Mouse (Mus musculus) erythroblast, embryonic 14.5 days (primary cell): ENCODE results near the gene R3hdm2. TPM values are rescaled to one million over a fixed set of nuclear protein-coding genes. Genes with fewer than 3 reads are reported as not detected.

Experiments used
- H3K27me3 ChIP-seq: 2 replicates; pipeline ENCODE4 v1.6.1; 2012; ENCODE audit warnings: inconsistent platforms; ENCODE audit not compliant: control insufficient read depth
- H3K36me3 ChIP-seq: 2 replicates; pipeline ENCODE4 v1.6.1; 2012; ENCODE audit warnings: mild to moderate bottlenecking, inconsistent platforms; ENCODE audit not compliant: control insufficient read depth
- H3K4me1 ChIP-seq: 2 replicates; pipeline ENCODE4 v1.6.1; 2012; ENCODE audit warnings: inconsistent platforms; ENCODE audit not compliant: control insufficient read depth
- H3K4me3 ChIP-seq: replicated peaks from 2 replicates; pipeline ENCODE3; 2012; ENCODE audit warnings: moderate library complexity, mild to moderate bottlenecking, inconsistent platforms
- H3K9me3 ChIP-seq: 2 replicates; pipeline ENCODE4 v1.6.1; 2012; ENCODE audit warnings: low read length, inconsistent platforms, mixed read lengths; ENCODE audit not compliant: control insufficient read depth
- GATA1 ChIP-seq: IDR thresholded peaks from 2 replicates; pipeline ENCODE4 v1.6.1; 2012; ENCODE audit warnings: low read length, inconsistent platforms, mixed read lengths
- TAL1 ChIP-seq: IDR thresholded peaks from 3 replicates; pipeline ENCODE4 v1.6.1; 2012; ENCODE audit warnings: low read length, inconsistent platforms, mixed read lengths
- polyA plus RNA-seq: library from polyadenylated mRNA; stranded (reverse); fragments of >175 nt; gene quantifications from 2 replicates; pipeline ENCODE4 v1.2.3, GENCODE M21; 2012

The R3hdm2 gene
- polyA plus RNA-seq, 1 experiment: 8.8 TPM

DNA sequence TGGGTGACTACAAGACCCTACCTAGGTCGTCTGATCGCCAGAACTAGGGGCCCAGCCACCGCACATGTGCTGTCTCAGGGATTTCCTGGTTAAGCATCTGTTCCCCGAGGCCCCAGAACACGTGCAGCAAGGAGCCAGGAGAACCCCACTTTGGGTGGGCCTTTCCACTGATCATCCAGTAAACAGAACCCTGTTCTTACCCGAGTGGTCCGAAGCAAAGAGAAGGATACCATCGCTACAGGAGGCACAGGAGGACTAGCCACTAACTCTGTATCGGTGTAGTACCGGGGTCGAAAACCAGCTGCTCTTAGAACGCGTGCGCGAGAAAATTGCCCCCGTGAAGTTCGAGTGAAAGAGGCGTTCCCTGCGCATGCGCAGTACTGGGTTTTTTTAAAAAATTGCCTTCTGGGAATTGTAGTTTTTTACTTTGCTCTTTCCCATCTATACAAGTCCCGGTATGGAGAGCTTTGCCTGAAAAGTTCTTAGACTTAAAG is 142.0 kb downstream of the R3hdm2 start, which contains the start of gene Shmt2:
Shmt2 (minus strand) TSS at position 357 of the 494 bp plus-strand sequence.
- TF ChIP-seq GATA1: no peak
- no peak for TF ChIP-seq TAL1
- Histone ChIP-seq H3K36me3 (peaks cover 43% of the 10 kb centered on the region), H3K4me3 (peak within 1 kb of the TSS; percentile 82), H3K4me1 (peaks cover 54% of the 10 kb centered on the region), H3K27me3 (peaks cover 44% of the 10 kb centered on the region), H3K9me3 (peaks cover 9% of the 10 kb centered on the region; the same call in 1 of the 2 replicates)

DNA sequence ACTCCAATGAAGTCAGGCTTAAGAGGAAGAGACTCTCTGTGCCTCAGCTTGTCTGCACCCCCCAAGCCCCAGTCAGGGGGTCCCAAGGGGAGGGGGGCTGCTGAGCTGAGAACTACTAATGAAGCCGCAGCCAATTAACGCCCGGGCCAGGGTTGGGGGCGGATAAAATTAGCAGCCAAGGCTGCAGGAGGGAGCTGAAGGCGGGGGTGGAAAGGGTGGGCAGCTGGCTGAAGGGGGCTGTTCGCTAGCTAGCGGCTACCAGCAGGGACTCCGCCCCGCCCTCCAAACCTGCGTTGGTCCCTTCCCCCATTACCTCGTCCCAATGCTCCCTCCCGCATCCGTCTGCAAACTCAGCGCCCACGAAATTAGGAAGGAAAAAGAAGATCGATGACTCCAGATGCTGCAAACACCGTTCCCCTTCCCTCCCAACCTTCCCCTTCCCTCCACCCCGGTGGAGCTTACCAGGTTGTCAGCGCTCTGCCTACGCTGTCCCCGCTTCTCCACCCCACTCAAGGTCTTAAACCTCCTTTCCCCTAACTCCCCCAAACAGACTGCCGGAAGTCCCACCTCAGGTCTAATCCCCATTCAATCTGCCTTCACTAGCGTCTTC is 144.6 kb downstream of the R3hdm2 start:
- TF ChIP-seq TAL1 (no peak), GATA1 (no peak)
- Histone ChIP-seq H3K27me3 (peaks cover 70% of the 10 kb centered on the region), H3K4me3 (no peak overlapping the region), H3K36me3 (peaks cover 17% of the 10 kb centered on the region), H3K4me1 (peaks cover 35% of the 10 kb centered on the region), H3K9me3 (peaks cover 9% of the 10 kb centered on the region; the same call in 1 of the 2 replicates)

DNA sequence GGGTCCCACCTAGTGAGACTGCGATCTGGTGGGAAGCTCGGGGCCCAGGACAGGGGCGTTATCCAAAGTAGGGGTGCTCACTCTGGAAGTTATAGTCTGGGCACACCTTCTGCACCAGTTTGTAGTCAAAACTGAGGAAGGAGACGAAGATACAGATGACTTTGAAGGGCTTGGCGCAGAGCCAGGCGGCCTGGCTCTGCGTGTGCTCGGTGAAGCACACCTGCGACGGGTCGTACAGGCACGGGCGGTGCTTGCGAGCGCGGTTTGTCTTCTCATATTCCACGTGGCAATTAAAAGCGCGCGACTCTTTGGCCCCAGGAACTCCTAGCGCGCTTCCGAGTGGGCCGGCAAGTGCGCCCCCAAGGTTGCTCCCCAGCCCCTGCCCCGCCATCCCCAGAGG is 145.9 kb downstream of the R3hdm2 start:
- peaks cover 83% of the 10 kb centered on the region for H3K27me3 ChIP-seq
- H3K4me3 ChIP-seq: no peak overlapping the region
- H3K36me3 ChIP-seq: peaks cover 4% of the 10 kb centered on the region
- TF ChIP-seq GATA1 (no peak), TAL1 (no peak)
- H3K9me3 ChIP-seq: peaks cover 7% of the 10 kb centered on the region; the same call in 1 of the 2 replicates
- H3K4me1 ChIP-seq: peaks cover 22% of the 10 kb centered on the region

DNA sequence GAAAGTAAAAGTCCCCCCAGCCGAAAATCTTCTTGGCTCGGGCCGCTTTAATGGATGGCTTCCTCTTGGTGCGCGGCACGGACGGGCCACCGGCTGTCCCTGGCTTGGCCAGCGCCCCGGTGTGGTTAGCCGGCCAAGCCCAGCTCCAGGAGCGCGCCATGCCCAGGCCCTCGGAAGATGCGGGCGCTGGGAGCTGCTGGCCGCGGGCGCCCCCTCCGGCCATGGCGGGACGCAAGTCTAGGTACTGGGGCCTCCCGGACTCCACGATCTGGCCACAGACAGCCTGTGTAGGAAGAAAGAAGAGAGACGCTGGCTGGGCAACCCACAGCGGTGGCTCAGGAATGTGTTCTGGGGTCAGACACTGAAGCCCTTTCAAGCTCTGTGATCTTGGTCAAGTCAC is 146.6 kb downstream of the R3hdm2 start:
- peaks cover 15% of the 10 kb centered on the region for H3K4me1 ChIP-seq
- peaks cover 89% of the 10 kb centered on the region for H3K27me3 ChIP-seq
- peaks cover 7% of the 10 kb centered on the region; the same call in 1 of the 2 replicates for H3K9me3 ChIP-seq
- no peak overlapping the region for H3K4me3 ChIP-seq
- TF ChIP-seq TAL1 (no peak), GATA1 (no peak)
- no peaks in the 10 kb centered on the region for H3K36me3 ChIP-seq

DNA sequence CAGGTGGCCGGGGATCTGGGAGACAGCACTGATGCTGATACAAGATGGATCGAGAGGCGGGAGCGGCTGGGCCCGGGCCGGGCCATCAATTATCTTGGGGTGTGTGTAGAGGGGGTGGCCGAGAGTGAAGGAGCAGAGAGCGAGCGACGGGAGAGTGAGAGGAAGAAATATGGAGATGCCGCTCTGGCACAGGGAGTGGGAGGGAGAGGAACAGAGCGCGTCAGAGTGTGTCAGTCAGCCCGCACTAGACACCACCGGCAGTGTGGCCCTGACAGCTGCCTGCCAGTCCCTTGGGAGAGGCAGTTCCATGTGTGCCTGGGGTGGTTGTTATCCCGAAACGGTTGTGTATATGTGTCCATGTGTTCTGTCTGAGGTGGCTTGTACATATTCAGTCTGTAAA is 147.4 kb downstream of the R3hdm2 start:
- Histone ChIP-seq H3K27me3 (peaks cover 97% of the 10 kb centered on the region), H3K4me3 (no peak overlapping the region), H3K4me1 (peaks cover 10% of the 10 kb centered on the region), H3K36me3 (no peaks in the 10 kb centered on the region), H3K9me3 (peaks cover 7% of the 10 kb centered on the region; the same call in 1 of the 2 replicates)
- no peak for TF ChIP-seq TAL1
- no peak for TF ChIP-seq GATA1

DNA sequence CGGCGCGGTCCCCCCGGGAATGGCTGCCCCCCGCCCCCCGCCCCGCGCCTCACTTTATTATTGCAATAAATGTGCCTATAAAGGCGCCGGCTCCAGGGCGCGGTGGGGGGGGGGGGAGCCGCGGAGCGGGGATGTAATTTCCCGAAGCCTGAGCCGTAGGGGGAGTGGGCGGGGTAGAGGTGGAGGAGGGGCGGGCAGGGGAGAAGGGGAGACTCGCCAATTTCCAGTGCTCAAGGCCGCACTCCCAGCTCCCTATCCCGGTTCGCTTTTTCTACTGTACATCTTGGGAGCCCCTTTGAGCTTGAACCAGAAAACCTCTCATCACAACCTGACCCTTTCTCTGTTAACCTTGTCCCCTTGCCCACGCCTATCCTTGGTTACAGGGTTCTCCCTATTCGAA is 150.8 kb downstream of the R3hdm2 start:
- Histone ChIP-seq H3K27me3 (peaks cover 100% of the 10 kb centered on the region), H3K4me1 (peaks cover 14% of the 10 kb centered on the region)

DNA sequence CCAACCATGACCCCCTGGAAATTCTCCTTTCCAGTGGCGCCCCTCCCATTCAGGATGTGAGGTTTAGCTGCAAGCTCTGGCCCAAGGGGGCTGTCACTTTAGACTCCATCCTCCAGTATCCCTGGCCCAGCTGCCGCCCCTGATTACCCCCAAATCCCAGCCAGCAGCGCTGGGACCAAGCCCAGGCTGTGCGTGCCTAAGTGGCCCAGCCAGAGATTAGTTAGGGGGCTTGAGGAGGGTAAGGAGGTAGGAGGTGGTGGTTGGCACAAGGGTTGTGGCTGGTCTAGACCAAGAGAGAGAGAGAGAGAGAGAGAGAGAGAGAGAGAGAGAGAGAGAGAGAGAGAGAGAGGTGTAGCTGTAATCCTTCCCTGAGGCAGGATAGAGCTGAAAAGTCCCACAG is 151.4 kb downstream of the R3hdm2 start:
- Histone ChIP-seq H3K4me3 (no peak overlapping the region), H3K9me3 (peaks cover 12% of the 10 kb centered on the region; the same call in 1 of the 2 replicates), H3K36me3 (no peaks in the 10 kb centered on the region), H3K4me1 (peaks cover 11% of the 10 kb centered on the region), H3K27me3 (peaks cover 100% of the 10 kb centered on the region)
- TF ChIP-seq GATA1: no peak
- TF ChIP-seq TAL1: no peak

More for the DNA sequence above, 150.8 kb downstream of the R3hdm2 start:
- H3K36me3 ChIP-seq: no peaks in the 10 kb centered on the region
- H3K4me3 ChIP-seq: no peak overlapping the region
- TF ChIP-seq GATA1: no peak
- no peak for TF ChIP-seq TAL1
- H3K9me3 ChIP-seq: peaks cover 13% of the 10 kb centered on the region; the same call in 1 of the 2 replicates

DNA sequence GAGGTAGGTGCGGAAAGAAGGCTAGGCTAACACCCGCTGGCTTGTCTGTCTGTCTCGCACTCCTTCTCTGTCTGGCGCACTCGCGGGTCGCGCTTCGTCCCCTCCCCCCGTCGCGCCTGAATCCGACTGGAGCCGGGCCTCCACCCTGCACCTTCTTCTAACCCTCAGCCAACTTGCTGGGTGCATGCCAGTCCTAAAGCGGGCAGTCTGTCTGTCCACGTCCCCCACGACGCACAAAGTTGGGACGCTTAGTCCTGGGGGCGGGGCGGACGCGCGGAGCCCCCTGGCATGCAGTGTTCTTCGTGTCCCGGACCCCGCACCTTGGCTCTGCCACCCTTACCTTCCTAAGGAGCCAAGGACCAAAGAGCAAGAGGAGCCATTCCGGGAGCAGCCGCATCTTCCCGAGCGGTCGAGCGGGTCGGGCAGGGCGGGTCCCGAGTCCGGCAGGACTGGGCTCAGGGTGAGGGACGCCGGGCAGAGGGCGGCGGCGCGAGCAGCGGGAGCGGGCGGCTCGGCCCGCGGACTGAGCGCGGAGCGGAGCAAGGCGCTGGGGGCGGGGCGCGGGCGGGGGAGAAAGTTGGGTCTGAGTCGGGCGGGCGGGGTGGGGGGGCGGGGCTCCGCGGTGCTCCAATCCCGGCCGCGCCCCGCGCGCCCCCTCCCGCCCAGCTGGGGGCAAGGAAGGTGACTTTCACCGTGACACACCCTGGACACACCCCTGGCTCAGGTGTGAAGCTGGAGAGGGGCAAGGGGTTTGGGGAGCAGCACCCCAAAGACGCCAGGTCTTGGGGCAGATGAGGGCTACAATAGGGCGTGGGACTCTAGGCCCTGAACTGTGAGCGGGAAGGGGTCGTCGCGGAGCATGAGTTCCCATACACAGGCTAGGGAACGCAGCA is 154.2 kb downstream of the R3hdm2 start, which contains the start of gene Nxph4:
Nxph4 (minus strand) TSS at position 524 of the 893 bp plus-strand sequence.
- no peak within 1 kb of the TSS for H3K4me3 ChIP-seq
- peaks cover 8% of the 10 kb centered on the region for H3K4me1 ChIP-seq
- TF ChIP-seq TAL1 (no peak), GATA1 (no peak)
- H3K9me3 ChIP-seq: peaks cover 9% of the 10 kb centered on the region; the same call in 1 of the 2 replicates
- no peaks in the 10 kb centered on the region; the same call in 1 of the 2 replicates for H3K36me3 ChIP-seq
- peaks cover 83% of the 10 kb centered on the region for H3K27me3 ChIP-seq
